Mouse (Mus musculus): Measurements from ENCODE around the gene Ppp1ca.

DNA sequence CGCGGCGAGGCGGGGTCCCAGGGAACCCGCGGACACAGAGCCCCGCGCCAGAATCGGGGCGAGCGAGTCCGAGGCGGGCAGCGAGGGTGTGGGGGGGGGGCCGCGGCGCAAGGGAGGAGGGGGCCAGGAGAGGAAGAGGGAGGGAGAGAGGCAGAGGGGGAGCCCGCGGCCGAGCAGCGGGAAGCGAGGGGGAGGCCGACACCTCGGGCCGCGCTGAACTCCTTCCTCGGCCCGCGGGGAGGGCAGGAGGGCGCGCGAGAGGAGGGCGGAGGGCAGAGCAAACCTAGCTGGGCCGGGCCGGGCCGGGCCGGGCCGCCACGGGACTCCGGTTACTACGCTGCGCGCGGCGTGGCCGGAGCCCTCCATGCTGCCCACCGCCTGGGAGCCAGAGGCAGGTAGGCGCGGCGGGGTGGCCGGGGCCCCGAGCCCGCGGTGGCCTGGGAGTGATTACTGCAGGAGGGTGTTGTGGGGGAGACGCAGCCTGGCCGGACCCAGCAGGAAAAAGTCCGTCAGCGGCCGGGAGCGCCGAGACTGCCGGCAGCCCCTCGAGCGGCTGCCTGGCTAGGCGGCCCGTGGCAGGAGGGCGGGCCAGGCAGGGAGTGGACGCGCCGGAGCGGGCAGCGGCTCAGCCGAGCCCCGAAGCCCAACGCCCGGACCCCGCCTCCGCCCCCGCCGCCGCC lies 23.0 kb downstream of the Ppp1ca start:
- TF ChIP-seq CTCF (IDR thresholded peaks at IDR 0.05; ENCODE audit: control insufficient read depth, insufficient read depth, insufficient read length) (no peak), USF1 (IDR thresholded peaks at IDR 0.05; ENCODE audit: low read depth) (no peak), CEBPB (IDR thresholded peaks at IDR 0.05; ENCODE audit: low read depth) (no peak), MYOD1 (IDR thresholded peaks at IDR 0.05; ENCODE audit: control insufficient read depth, insufficient read length, low read depth) (no peak), FOSL1 (IDR thresholded peaks at IDR 0.05; ENCODE audit: insufficient read depth, low read length, poor library complexity, severe bottlenecking) (no peak)
